Mouse (Mus musculus) brain, embryonic 18.5 days (tissue): ENCODE measurements at regions not wholly inside any gene's neighbourhood (a gene's known extent, or its start where the extent isn't known, plus 50 kb on each side); places are given as distances from the start of the nearest gene placed in this dataset.
A peak's percentile ranks its signal among the peaks of the same experiment; 100 is the strongest.

Experiments used
- DNase-seq: peaks from one replicate; pipeline ENCODE4 v3.0.0-alpha.2; 2012; ENCODE audit warnings: low read depth, low spot score

DNA sequence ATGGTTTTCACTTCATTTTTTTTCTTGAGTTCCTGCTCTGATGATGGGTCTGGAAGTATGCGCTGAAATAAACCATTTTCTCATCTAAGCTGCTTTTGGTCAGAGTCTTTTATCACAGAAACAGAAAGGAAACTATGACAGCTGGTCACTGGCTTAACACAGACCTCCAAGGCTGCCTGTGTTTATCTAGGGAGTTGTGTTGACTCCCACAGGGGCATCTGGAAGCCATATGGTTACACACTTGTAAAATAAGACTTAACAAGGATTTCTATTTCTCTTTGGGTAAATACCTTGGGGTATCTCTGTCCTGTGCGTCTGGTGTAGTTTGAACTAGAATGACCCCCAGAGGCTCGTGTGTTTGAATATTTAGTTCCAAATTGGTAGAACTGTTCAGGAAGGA lies 315.5 kb upstream of the Kazn start:
- DNase-seq, result no peak

DNA sequence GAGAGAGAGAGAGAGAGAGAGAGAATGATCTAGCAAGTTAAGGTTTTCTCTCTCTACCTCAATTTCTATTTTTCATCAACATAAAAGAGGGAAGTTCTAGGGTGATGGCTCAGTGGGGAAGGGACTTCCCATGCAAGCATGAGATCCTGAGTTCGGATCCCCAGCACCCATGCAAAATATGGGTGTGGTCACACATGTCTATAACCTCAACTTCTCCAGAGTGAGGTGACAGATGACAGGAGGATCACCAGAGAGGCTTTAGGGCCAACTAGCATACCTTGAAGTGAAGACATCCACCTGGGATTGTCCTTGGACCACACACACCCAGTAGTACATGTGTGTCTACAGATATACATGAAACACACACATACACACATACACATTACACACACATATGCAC lies 306.7 kb upstream of the Kazn start:
- DNase-seq, result no peak

DNA sequence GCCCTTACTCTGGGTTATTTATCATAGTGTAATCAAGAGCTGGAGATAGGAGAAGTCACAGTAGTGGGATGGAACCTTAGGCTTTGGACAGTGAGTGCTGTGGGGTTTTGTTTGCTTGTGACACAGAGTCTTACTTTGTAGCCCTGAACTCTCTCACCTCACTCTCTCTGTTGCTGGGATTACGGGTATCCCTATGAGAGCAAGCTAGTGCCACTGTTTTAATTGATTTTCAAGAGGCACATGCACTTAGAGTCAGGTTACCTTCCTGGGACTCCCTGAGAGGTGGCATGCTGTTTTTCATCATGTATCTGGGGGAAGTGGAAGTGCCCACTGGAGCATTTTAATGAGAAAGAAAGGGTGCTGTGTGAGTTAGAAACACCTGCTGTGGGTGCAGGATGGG lies 306.0 kb upstream of the Kazn start:
- no peak for DNase-seq

DNA sequence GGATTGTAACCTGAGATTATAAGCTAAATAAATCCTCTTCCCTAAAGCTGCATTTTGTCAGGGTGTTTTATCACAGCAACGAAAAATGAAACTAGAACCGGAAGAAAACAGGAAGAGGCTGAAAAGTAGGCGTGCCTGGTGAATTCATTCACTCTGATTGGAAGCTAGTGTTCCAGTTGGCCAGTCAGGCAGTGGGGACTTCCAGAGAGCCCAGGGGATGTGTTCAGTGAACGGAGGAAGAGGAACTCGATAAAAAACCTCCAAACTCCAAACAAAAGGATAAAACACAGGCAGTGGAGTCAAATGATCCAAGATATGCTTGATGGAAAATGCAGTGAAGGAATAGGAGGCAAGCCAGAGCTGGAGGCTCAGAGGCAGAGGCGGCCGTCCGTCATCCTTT lies 305.5 kb upstream of the Kazn start:
- DNase-seq, result no peak

DNA sequence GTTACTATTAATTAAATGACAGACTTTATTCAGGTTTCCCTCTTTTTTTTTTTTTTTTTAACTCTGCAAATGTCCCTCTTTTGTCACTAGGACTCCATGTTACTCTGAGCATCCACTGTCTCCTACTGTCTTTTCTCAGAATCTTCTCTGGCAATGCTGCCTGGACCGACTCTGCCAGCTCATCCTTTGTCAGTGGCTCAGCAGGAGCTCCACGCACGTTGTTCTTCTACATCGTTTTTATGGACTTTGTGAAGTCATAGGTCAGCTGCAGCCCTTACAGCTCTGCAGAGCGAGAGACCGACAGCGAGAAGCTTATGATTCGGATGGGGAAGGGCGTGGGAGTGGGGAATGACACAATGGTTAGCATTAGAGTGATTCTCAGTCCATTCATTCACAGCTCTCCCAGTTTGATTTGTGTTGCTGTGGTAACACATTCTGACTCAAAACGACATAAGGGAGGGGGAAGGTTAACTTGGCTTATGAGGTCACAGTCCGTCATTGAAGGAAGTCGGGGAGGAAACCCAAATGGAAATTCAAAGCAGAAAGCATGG lies 300.1 kb upstream of the Kazn start:
- no peak for DNase-seq

DNA sequence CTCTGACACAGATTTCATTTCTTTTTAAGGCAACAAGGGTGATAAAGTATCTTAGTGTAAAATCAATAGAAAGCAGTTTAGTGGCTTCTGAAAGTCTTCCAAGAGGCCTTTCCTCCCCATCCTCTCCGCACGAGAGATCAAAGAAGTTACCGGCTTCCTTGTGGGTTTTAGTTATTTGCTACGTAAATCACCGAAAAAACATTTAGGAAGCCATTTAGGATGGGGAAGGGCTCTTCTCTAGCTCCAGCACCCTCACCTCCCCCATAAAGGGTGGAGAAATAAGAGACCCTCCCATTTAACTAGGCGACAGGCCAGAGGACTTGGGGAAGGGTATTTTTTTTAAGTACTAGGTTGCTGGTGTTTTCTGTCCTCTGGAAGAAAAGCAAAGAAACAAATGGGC lies 287.9 kb upstream of the Kazn start:
- DNase-seq, result no peak

DNA sequence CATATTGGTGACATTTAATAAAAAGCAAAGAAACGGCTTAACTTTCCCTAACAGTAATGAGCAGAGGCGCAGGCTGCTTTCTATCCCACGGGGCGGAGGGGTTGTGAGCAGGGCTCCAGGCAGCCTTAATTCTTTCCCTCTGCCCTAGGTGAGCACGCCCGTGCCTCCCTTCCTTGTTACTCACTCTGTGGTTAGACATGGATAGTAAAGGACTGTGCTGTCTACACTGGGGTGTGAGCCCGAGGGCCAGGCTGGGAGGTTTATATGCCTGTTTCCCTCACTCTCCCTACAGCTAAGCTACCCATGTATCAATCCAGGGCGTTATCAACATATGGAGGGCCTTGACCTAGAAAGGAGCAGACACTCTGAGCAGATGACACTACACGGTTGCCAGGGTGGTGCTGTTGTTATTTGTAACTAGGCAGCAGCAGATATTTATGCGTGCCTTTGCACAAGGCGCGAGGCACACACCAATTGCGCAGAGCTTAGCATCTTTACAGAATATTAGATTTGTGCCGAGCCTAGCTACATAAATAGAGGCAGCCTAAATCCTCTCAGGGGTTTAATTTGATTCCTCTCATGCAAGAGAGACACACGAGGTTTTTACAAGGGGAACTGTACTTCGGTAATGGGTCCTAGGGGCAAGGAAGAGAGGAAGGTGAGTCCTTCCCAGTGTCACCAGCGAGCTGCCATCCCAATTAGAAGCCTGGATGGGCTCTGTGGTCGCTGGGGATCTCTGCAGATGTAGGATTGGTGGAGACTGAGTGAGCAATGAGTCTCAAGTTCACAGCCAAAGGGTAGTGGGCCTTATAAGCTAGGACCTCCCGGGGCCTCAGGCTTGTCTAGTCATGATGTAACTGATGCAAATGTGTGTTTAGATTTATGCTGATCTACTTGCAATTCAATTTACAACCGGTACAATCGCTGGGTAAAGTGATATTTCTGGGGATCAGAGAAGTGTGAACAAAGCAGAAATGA lies 278.6 kb upstream of the Kazn start:
- DNase-seq, result no peak

DNA sequence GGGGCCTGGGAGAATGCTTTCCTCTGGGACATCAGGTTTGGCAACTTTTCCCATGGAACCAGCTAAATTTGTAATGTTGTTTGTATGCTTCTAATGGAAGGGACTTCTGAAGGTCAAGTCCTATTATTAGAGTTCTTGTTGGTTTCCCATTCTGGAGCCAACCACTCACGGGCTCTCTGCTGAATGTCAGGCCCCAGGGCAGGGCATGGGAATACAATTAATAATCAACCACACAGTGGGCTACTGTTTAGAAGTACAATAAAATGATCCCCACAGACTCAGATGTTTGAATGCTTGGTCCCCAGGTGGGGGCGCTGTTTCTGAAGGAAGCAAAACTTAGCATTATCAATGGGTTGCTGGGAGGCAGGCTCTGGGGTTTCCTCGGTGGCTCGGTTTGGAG lies 275.6 kb upstream of the Kazn start:
- no peak for DNase-seq

DNA sequence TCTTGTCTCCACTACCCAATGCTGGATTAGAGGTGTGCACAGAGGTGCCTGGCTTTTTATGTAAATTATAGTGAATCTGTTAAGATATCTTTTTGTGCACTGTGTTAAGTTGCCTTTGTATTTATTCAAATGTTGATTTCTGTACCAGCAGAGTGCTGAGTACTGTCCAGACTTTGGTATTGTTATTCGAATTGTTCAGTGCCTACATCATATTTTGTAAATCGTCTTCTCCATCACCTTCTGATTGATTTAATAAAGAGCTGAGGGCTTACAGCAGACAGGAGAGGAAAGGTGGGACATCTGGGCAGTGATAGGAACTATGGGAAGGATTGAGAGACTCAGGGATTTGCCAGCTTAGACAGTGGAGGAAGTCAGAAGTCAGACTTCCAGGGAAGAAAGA lies 270.2 kb upstream of the Kazn start:
- no peak for DNase-seq

DNA sequence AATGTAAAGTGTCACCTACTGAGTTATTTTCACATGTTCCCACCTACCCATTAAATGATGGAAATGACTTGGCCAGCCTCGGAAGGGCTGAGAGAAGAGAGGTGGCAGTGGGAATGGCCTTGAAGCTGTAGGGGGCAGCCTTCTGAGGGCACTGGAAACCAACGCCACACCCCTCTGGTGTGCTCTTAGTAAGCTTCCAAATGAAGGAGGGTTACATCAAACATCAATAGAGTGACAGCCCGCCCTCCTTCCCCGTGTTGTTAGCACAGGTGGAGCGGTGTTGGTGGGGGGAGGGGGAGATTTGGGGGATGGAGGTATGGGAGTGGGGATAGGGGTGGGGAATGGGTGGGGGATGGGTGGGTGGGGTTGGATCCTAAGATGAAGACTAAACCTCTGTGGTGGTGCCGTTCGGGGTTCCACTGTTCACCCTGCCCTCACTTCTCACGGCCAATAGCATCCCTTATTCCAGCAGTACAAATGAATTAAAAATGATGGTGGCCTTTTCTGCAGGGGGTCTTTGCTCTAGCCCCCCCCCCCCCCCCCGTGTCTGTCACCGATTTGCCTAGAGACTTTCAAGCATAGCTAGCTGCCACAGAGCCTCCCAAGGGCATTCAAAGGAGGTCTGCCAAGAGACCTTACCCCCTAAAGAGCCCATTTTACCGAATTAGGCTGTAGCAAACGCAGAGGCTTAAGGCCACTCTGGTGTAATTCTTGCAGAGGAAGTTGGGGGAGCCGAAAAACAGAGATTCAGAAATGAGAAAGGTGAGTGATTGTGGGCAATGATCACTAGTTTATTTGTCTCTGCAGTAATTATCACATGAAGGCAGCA lies 267.4 kb upstream of the Kazn start:
- DNase-seq, result no peak

DNA sequence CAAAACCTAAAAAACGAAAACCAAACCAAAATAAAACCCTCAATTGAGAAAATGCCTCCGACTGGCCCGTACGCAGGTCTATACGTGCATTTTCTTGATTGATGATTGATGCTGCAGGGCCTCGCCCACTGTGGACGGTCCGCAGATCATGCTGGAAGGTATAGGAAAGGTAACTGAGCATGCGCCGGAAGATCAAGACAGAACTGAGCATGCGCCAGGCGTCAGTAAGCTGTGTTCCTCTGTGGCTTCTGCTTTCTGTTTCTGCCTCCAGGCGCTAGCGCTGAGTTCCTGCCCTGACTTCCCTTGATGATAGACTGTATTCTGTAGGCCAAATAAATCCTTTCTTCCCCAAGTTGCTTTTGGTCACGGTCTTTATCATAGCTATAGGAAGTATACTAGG lies 264.6 kb upstream of the Kazn start:
- DNase-seq, result no peak

DNA sequence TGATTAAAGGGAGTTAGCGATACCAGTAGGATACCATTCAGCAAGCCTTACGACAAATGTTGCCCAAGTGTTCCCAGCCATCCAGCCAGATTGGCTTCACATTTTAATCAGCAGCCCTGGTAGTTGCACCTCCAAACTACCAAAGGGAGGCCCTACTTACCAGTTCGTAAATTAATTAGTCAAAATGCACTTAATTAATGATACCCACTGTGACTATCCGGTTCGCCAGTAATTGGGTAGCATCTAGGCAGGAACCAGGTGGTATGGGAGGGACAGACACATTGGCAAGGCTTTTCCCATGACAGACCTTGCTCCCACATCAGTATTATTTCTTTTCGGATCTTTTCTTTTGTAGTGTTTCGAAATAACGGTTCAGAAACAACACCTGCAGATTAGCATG lies 262.0 kb upstream of the Kazn start:
- DNase-seq, result no peak

DNA sequence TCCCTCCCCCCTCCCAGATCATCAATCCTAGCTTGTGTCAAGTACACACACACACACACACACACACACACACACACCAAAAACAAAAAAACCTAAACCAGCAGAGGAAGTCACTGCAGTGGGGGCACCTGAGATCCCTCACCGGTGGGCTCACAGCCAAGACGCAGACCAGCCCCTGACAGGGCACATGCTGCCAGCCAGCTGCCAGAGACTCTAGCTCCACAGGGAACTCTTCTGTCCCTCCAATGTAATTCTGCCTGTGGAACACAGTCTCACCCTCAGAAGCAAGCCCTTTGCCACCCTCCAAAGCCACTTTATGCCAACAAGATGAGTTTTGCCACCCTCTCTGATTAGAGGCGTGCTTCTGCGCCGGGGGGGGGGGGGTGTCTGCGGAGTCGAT lies 261.3 kb upstream of the Kazn start:
- DNase-seq, result no peak

DNA sequence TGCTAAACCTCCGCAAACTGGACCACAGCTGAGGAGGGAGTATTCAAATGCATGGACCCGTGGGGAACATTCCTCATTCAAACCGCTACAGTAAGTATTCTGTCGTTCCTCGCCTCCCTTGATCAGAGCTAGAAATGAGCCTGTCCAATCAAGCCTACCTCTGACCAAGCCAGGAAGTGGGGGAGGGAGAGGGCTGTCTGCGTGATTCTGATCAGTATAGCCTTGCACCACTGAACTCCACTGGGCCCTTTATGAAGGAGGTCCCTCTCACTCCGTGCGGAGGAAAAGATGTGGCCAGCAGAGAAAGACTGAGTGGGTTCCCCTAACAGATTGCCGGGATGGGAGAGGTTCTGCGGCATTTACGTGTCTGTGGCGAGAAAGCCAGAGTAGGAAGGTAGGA lies 257.4 kb upstream of the Kazn start:
- no peak for DNase-seq

DNA sequence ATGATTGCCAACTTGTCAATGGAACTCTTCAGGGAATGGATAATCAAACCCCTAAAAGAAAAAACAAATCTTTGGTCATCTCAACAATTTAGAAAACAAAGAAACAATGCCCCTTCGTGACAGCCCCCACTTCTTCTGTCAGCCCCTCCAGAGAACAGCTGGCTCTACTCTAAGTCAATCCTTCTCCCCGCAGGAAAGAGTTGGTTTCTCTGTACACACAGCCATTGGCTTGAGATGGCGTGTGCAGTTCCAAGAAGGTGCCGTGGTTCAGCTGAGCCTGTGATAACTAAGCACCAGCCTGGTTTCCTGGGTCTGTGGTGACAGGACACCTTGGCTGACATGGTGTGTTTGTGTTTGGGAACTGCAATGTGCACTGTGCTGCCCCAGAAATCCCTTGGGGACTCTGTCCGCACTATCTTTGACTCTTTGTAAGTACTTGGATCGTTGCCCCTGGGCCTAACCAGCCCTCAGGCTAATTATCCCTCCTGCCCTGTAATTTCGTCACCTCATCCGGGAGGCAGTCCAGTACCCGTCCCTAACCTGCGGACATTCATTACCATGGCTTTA lies 253.8 kb upstream of the Kazn start:
- no peak for DNase-seq

DNA sequence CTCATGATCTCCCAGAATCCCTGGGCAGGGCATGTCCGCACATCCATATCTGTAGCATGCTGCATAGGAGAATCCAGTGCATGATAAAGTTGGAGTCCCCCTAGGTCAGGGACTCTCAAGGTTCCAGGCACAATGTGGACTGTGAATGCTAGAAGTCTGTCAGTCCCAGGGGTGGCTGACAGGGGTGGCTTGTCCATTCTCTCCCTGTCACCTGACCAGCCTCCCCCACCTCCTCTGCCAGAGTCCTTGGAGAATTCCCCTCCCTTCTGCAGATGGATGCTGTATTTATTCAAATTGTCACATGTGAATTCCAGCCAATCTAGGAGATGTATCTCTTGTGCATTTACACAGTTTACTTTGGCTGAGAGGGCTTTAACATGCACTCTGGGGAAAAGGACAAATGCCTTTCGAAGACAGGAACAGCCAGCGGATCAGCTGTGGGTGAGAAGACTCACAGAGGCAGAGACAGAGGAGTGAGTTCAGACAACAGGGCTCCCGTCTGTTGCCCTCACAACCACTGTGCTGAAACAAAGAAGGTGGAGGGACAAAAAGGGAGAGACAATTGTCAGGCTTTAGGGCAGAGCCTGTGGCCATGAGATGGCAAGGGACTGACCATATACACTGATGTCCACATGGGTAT lies 246.7 kb upstream of the Kazn start:
- no peak for DNase-seq

DNA sequence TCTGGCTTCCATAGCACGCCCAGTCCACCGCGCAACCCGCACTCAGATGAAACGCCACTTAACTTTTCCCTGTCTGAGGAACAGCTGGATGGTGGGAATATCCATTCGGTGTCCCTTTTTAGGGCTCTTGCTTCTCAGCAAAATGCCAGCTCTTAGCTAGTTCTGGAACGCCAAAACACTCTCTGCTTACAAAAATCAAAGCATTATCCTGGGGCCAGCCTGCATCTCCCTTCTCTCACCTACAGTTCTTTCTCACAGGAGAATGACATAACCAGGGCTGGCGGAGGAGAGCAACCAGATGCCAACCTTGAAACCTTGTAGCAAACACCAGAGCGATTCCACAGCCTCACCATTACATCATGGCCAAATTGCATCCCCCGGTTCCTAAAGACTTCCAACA lies 236.4 kb upstream of the Kazn start:
- DNase-seq, result no peak

DNA sequence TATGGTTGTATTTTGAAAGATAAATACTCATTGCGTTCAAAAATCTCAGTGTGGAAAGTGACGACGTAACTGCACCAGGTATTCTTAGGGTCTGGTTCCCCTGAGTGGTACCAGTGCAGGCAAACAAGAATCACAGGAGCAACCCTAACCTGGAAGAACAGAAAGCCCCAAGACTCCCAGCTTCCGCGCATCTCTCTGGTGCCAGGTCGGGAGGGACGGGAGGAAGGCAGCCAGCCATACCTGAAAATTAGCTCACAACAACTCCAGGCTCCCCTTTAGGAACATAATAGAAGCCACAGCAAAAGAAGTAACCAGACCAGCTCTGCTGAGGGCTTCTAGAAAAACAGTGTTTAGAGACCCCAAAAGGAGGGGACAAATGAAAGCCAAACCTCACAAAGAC lies 235.4 kb upstream of the Kazn start:
- no peak for DNase-seq

DNA sequence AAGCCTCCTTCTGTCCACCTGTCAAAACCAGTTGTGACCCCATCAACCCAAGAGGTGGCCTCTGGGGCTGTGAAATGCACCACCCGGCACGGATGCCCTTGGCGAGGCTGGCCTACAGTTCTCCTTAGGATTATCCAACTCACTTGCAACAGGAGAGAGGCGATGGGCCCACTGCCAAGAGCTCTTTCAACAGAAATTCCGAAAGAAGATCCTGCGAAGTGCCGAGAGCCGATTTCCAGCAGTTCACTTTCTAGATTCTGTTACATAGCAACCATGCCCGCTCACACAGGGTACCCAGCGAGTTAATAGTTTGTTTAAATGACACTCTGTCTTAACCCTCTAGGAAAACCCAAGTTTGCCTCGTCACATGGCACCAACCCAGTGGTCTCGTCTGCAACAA lies 234.8 kb upstream of the Kazn start:
- peak; percentile 56 for DNase-seq

DNA sequence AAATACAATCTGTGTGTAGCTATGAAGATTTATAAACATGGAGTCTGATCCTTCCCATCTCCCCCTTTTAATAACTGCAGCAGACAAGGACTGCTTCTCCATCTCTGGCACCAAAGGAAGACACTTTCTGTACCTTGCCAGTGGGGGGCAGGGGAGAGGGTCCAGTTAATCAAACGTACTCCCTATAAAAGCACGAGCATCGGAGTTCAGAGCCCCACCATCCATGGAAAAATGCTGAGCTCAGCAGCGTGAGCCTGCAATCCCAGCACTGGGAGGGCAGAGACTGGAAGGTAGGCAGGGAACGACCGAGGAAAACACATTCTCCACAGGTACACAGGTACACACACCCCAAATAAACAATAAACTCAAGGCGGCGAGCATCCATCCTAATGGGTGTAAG lies 234.1 kb upstream of the Kazn start:
- DNase-seq, result no peak

DNA sequence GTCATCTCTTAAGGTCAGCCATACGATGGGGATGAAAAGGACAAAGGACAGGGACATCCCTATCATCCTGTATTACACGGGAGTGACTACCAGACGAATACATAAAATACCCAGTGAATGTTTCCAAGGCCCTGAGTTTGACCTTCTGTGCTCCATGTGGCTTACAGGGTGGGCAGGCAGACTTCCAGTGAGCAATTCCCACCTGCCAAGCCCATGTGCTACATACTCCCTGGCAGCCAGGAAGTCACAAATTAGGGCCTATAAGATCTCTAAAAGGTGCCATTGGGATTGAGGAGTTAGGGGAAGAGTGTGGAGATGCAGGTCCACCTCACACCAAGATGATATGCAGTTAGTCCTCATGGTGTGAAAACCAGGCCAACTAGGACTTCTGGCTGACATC lies 233.1 kb upstream of the Kazn start:
- DNase-seq, result no peak

DNA sequence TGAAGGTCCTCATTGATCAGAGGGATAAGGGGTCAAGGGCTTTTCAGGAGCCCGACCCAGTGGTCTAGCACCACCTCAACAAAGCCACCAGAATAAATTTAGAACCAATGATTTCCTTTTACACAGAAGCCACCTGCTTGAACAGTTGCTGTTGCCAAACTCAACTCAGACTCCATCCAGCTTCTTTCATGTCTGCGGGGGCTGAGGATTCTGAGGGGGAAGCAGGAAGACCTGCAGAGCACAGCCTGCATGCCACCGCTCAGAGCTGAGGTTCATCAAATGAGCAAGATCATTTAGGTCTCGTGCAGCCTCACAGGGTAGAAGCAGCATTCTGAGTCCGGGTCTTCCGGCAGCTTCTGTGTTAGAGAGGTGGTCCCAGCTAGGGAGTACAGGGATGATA lies 231.6 kb upstream of the Kazn start:
- DNase-seq, result no peak
